Mouse (Mus musculus) olfactory bulb, adult 2 months (tissue): Measurements from ENCODE around the gene Ralbp1.

Source experiments
- CTCF ChIP-seq: fragments of 200-500 bp; IDR thresholded peaks from 2 replicates; pipeline ENCODE4 v1.5.1; 2012; ENCODE audit warnings: low read depth, mild to moderate bottlenecking, low read length, moderate library complexity; ENCODE audit not compliant: insufficient read depth
- POLR2A ChIP-seq: fragments of 200-500 bp; IDR thresholded peaks from 2 replicates; pipeline ENCODE4 v1.6.1; 2012; ENCODE audit warnings: mild to moderate bottlenecking, low read depth, low read length, moderate library complexity; ENCODE audit not compliant: insufficient read depth

- no peak for TF ChIP-seq CTCF
- no peak for TF ChIP-seq POLR2A
Observed at GRCm38 (mm10) chr17:65903826-65904225, 18.2 kb upstream of the Ralbp1 start.
